Mouse (Mus musculus): ENCODE data around the gene Disp2.
A peak's percentile ranks its signal among the peaks of the same experiment; 100 is the strongest.

The Disp2 gene

DNA sequence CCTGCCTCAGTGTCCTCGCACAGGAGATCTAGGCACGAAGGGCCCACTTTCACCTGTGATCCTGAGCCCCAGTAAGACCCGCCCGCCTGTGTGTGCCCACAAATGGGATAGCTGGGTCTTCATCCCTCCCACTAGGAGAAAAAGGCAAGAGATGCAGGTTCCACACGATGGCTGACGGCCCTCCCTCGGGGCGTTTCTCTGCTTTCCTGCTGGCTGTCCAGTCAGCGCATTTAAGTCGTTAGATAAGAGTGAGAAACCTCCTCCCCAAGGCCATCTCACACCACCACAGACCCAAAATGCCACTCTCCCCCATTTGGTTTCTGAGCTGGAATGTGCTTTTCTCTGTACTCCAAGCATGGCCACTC, 16.8 kb upstream of the Disp2 start:
- H3K36me3 ChIP-seq (ENCODE audit: insufficient read depth, low read length) = no peaks in the 10 kb centered on the region
- no peak for TF ChIP-seq CTCF (conservative IDR thresholded peaks at IDR 0.05; ENCODE audit: low read length)
- no peak for TF ChIP-seq NANOG (IDR thresholded peaks at IDR 0.05; ENCODE audit: borderline replicate concordance, low read length)
- TF ChIP-seq POU5F1 (IDR thresholded peaks at IDR 0.05; ENCODE audit: borderline replicate concordance, low read length) = no peak

DNA sequence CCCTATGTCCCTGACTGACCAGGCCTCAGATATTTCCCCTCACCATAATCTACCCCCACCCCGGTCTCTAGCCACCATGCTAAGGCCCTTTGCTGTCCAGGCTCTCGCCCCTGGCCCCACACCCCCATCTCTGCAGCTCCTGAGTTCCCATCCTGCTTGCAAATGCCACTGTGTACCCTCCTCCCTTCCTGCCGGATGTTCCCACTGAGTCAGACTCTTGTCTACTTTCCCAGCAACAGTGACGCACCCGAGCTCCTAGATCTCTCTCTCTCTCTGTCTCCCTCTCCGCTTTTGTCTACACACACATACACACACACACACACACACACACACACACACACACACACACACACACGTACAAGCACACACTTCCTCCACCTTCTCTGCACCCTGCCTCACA, 16.1 kb upstream of the Disp2 start:
- TF ChIP-seq POU5F1 (IDR thresholded peaks at IDR 0.05; ENCODE audit: borderline replicate concordance, low read length) (no peak), NANOG (IDR thresholded peaks at IDR 0.05; ENCODE audit: borderline replicate concordance, low read length) (no peak)
- H3K36me3 ChIP-seq (ENCODE audit: insufficient read depth, low read length) = no peaks in the 10 kb centered on the region
- no peaks in the 10 kb centered on the region for H3K9me3 ChIP-seq (ENCODE audit: low read length)
- H3K27me3 ChIP-seq (ENCODE audit: insufficient read depth, low read length) = peaks cover 72% of the 10 kb centered on the region
- peak overlapping the region; percentile 55; the same call in 1 of the 2 replicates for H3K4me3 ChIP-seq (replicated peaks; ENCODE audit: low read length)
- H3K4me1 ChIP-seq (replicated peaks; ENCODE audit: low read depth, low read length) = peaks cover 55% of the 10 kb centered on the region

More for the DNA sequence above, 16.8 kb upstream of the Disp2 start:
- Histone ChIP-seq H3K4me1 (replicated peaks; ENCODE audit: low read depth, low read length) (peaks cover 62% of the 10 kb centered on the region), H3K27me3 (ENCODE audit: insufficient read depth, low read length) (peaks cover 76% of the 10 kb centered on the region), H3K9me3 (ENCODE audit: low read length) (no peaks in the 10 kb centered on the region), H3K4me3 (replicated peaks; ENCODE audit: low read length) (peak overlapping the region; percentile 55)

DNA sequence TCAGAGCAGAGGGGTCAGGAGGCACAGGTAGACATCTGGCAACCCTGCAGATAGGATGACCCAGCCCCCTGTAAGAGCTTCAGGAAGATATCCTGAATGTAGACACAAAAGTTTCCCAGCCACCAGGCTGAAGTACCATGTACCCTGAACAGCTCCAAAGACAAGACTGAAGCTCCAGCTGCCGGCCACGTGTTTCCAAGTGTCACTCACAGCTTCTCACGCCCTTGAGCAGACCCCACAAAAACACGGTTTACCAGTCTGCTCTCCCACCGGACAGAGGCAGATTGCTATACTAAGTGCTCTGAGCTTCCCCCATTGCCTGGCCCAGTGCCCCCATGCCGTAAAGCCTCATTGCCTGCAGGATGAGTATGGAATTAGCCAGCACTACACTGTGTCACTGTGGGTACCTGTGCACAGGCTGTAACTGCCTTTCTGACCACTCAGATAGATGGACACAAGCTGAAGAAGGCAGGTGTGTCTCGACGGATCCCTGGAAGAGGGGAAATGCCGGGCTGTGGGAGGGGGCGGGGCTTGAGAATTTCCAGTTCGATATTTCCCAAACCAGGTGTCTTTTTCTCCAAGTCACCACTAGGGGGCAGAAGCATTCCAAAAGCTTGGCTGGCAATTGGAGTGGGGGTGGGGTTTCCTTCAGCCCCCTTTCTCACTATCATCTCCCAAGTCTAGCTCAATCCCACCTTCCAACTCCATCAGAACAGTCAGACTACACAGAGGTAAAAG, 15.3 kb upstream of the Disp2 start:
- Histone ChIP-seq H3K27me3 (ENCODE audit: insufficient read depth, low read length) (peaks cover 66% of the 10 kb centered on the region), H3K4me1 (replicated peaks; ENCODE audit: low read depth, low read length) (peaks cover 51% of the 10 kb centered on the region), H3K36me3 (ENCODE audit: insufficient read depth, low read length) (no peaks in the 10 kb centered on the region), H3K9me3 (ENCODE audit: low read length) (no peaks in the 10 kb centered on the region), H3K4me3 (replicated peaks; ENCODE audit: low read length) (no peak overlapping the region)
- peak; percentile 52 for TF ChIP-seq CTCF (conservative IDR thresholded peaks at IDR 0.05; ENCODE audit: low read length)
- no peak for TF ChIP-seq NANOG (IDR thresholded peaks at IDR 0.05; ENCODE audit: borderline replicate concordance, low read length)

DNA sequence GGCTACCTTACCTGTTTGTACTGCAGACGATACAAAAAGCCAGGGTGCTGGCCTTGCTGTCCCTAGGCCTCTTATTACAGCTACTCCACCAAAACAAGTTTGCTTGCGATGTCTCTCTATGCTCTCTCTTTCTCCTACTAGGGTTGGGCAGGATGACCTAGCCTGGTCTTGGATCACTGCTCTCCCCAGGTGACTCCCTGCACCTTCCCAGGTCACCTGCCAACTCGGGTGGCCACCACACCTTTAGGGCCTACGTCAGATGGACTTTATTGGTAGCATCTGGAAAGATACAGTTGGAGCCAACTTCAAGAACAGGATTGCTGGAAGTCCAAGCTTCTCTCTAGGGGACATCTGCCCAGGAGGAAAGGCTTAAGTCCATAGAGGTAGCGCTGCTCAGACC, 14.6 kb upstream of the Disp2 start:
- TF ChIP-seq NANOG (IDR thresholded peaks at IDR 0.05; ENCODE audit: borderline replicate concordance, low read length) (no peak), CTCF (conservative IDR thresholded peaks at IDR 0.05; ENCODE audit: low read length) (no peak), POU5F1 (IDR thresholded peaks at IDR 0.05; ENCODE audit: borderline replicate concordance, low read length) (no peak)
- no peaks in the 10 kb centered on the region for H3K36me3 ChIP-seq (ENCODE audit: insufficient read depth, low read length)
- peaks cover 46% of the 10 kb centered on the region for H3K4me1 ChIP-seq (replicated peaks; ENCODE audit: low read depth, low read length)
- H3K4me3 ChIP-seq (replicated peaks; ENCODE audit: low read length) = no peak overlapping the region
- H3K27me3 ChIP-seq (ENCODE audit: insufficient read depth, low read length) = peaks cover 60% of the 10 kb centered on the region
- no peaks in the 10 kb centered on the region for H3K9me3 ChIP-seq (ENCODE audit: low read length)

DNA sequence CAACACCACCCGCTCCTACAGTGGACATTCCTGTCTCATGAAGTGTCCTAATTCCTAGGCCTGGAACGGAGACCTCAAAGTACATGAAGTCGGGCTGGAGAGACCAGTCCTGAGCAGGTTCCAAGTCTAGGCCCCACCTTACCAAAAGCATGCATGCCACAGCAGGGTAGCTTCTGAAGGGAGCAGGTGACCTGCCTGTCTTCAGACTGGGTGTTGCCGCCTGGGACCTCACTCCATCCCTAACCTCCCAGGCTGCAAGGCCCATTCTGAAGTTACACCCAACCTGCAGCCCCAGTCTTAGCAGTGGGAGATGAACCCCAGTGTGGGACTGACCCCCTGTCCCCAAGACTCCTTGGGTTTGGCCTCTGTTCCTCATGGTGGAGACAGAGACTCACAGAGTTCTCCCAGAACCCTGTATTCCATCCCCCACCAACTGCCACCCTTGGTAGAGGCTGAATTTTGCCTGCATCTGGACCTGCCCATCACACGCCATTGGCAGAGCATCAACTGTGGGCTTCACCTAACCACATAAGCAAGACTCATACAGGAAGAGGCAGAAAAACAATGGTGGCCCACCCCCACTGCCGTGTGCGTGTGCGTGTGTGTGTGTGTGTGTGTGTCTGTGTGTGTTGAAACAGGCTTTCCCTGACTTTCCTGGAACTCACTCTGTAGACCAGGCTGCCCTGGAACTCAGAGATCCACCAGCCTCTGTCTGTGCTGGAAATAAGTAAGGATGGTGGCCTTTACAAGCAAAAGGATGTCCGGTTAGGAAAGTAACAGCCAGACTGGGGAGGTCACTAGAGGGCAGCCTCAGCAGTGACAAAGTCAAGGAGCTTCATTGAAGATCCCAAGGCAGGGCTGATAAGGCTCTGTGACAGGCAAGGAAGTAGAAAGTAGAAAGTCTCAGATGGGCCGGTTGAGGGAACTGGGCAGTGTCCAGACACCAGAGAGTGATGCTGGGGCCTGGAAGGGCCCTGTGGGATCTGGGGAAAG, 13.2 kb upstream of the Disp2 start:
- H3K4me1 ChIP-seq (replicated peaks; ENCODE audit: low read depth, low read length) = peaks cover 41% of the 10 kb centered on the region
- TF ChIP-seq NANOG (IDR thresholded peaks at IDR 0.05; ENCODE audit: borderline replicate concordance, low read length) (no peak), CTCF (conservative IDR thresholded peaks at IDR 0.05; ENCODE audit: low read length) (no peak), POU5F1 (IDR thresholded peaks at IDR 0.05; ENCODE audit: borderline replicate concordance, low read length) (no peak)
- H3K4me3 ChIP-seq (replicated peaks; ENCODE audit: low read length) = no peak overlapping the region
- peaks cover 47% of the 10 kb centered on the region for H3K27me3 ChIP-seq (ENCODE audit: insufficient read depth, low read length)
- no peaks in the 10 kb centered on the region for H3K36me3 ChIP-seq (ENCODE audit: insufficient read depth, low read length)
- no peaks in the 10 kb centered on the region for H3K9me3 ChIP-seq (ENCODE audit: low read length)

DNA sequence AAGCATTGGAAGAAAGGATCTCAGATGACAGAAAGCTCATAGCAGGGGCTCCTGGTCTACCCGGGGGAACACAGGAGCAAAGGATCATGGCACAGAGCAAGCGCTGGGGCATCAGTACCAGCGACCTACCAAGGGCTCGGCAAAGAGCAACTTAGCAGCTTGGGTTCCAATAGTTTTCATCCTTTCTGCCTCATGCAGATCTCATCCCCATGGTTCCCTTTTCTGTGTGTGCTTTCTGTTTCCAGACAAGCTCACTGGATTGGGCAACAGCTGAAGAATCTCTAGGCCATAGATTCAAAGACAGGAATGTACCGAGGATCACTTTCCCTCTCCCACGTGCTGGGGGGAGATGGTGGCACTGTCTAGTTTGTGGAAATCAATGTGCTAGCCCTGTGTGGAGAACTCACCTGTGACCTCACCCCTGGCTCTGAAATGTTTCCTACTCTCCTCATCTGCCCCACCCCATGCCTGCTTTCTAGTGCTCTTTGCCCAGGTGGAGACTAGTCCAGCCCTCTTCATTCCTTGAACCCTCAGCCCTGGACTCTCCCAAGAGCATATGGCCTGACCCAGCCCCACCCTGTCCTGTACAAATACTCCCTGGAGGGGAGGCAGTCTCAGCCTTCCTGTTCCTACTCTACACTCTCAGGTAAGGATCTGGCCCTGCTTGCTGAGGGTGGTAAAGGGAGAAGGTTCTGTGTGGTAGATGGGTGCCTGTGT, 7.2 kb upstream of the Disp2 start, which contains the start of gene Phgr1:
Phgr1 (plus strand) TSS at position 612 of the 717 bp plus-strand sequence.
- Histone ChIP-seq H3K9me3 (ENCODE audit: low read length) (no peaks in the 10 kb centered on the region), H3K4me1 (replicated peaks; ENCODE audit: low read depth, low read length) (peaks cover 7% of the 10 kb centered on the region; the same call in 1 of the 2 replicates), H3K27me3 (ENCODE audit: insufficient read depth, low read length) (peaks cover 39% of the 10 kb centered on the region), H3K36me3 (ENCODE audit: insufficient read depth, low read length) (no peaks in the 10 kb centered on the region), H3K4me3 (replicated peaks; ENCODE audit: low read length) (no peak within 1 kb of the TSS)
- TF ChIP-seq POU5F1 (IDR thresholded peaks at IDR 0.05; ENCODE audit: borderline replicate concordance, low read length) (no peak), NANOG (IDR thresholded peaks at IDR 0.05; ENCODE audit: borderline replicate concordance, low read length) (no peak), CTCF (conservative IDR thresholded peaks at IDR 0.05; ENCODE audit: low read length) (no peak)

DNA sequence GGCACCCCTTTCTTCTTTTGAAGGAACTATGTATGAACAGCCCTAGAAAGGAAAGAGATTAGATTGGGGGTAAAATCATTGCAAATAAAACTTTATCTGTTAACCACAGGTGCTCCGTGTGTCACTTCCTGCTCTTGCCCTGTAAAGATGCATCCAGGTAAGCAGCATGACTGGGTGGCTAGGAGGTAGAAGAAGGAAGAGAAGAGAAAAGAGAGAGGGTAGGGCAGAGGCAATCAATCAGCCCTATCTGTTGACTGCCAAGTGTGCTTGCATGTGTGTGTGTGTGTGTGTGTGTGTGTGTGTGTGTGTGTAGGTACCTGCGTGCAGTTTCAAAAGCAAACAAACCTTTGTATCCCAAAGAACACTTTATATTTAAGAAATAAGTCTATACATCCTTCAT, 5.0 kb upstream of the Disp2 start:
- H3K36me3 ChIP-seq (ENCODE audit: insufficient read depth, low read length) = no peaks in the 10 kb centered on the region
- TF ChIP-seq CTCF (conservative IDR thresholded peaks at IDR 0.05; ENCODE audit: low read length) (no peak), NANOG (IDR thresholded peaks at IDR 0.05; ENCODE audit: borderline replicate concordance, low read length) (no peak), POU5F1 (IDR thresholded peaks at IDR 0.05; ENCODE audit: borderline replicate concordance, low read length) (no peak)
- H3K27me3 ChIP-seq (ENCODE audit: insufficient read depth, low read length) = peaks cover 45% of the 10 kb centered on the region
- H3K9me3 ChIP-seq (ENCODE audit: low read length) = no peaks in the 10 kb centered on the region
- peaks cover 12% of the 10 kb centered on the region for H3K4me1 ChIP-seq (replicated peaks; ENCODE audit: low read depth, low read length)
- H3K4me3 ChIP-seq (replicated peaks; ENCODE audit: low read length) = no peak overlapping the region

DNA sequence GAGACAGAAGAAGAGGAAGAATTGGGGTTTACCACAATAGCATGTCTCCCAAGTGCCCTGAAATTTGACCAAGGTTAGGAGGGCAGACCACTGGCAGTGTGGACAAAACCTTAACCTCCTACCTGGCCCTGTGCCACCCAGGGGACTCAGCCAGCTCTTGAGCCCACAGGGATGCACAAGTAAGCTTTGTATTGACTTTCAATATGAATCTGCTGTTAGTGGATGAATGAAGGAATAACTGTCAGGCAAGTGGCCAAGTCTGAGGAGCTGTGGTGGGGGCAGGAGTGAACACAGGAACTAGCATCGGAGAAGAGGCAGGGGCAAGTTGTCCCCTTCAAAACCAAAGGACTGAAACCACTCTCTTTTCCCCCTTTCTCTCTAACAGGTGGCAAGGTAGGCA, 4.1 kb upstream of the Disp2 start:
- H3K4me3 ChIP-seq (replicated peaks; ENCODE audit: low read length) = no peak overlapping the region
- peaks cover 53% of the 10 kb centered on the region for H3K27me3 ChIP-seq (ENCODE audit: insufficient read depth, low read length)
- no peaks in the 10 kb centered on the region for H3K36me3 ChIP-seq (ENCODE audit: insufficient read depth, low read length)
- peaks cover 20% of the 10 kb centered on the region for H3K4me1 ChIP-seq (replicated peaks; ENCODE audit: low read depth, low read length)
- no peak for TF ChIP-seq POU5F1 (IDR thresholded peaks at IDR 0.05; ENCODE audit: borderline replicate concordance, low read length)
- TF ChIP-seq NANOG (IDR thresholded peaks at IDR 0.05; ENCODE audit: borderline replicate concordance, low read length) = no peak
- TF ChIP-seq CTCF (conservative IDR thresholded peaks at IDR 0.05; ENCODE audit: low read length) = no peak
- no peaks in the 10 kb centered on the region for H3K9me3 ChIP-seq (ENCODE audit: low read length)
